Mouse (Mus musculus): Measurements from ENCODE around the gene Cyfip2. TPM values are rescaled to one million over a fixed set of nuclear protein-coding genes. Genes with fewer than 3 reads are reported as not detected.
"Not testable (repeated sequence)": the region's sequence is repeated elsewhere in the genome, so short reads cannot be mapped to it uniquely, and the experiment has no call there.

Cyfip2 gene
- polyA plus RNA-seq, 1 experiment from 2014 or later, result 7.8 TPM

DNA sequence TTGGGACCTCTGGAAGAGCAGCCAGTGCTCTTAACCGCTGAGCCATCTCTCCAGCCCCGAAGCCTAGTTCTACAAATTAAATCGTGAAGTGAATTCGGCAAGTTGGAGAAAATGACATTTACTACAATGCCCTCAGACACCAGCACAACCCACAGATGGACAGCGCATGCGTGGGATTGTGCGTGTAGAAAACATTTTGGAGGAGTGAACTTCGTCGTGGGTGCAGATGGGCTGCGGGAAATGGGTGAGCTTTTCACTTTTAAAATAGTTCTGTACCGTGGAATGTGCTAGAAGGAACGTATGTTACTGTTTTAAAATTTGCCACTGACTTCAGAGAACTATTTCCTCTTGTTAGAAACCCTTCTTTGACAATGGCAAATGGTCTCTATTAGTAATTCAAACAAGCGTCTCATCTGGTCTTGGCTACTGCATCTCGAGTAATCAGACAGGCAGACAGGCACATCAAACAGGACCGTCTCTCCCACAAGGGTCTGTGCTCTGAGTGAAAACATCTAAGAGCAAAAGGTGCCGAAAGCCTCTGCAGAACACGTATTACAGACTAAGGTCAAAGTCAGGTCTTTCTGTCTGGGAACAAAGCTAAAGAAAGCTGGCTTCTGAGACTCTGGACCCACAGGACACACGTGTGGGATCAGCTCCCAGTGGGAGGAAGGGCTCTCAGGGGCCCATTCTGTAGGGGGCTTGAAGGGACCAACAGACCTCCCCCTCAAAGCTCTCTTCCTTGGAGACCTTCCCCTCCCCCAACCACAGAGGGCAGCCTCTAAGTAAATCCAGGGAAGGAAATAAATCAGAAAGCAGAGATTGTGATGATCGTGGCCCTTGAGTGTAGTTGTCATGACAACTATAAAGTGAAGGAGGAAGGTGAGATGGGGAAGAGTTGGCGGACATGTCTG, 110.8 kb downstream of the Cyfip2 start:
- WGBS, result 41% methylated on average over 20 of the region's 20 CpGs
- H3K27ac ChIP-seq, result peak overlapping the region; percentile 51
- H3K27me3 ChIP-seq, result no peaks in the 10 kb centered on the region
- H3K4me1 ChIP-seq, result peaks cover 18% of the 10 kb centered on the region
- H3K9ac ChIP-seq, result no peak overlapping the region
- H3K36me3 ChIP-seq, result no peaks in the 10 kb centered on the region
- H3K9me3 ChIP-seq, result no peaks in the 10 kb centered on the region
- H3K4me3 ChIP-seq, result no peak overlapping the region
- peak overlapping the region; percentile 27 for H3K4me2 ChIP-seq
- no peak for ATAC-seq (ENCODE audit: borderline replicate concordance, extremely low read depth, low FRiP score, low TSS enrichment)

DNA sequence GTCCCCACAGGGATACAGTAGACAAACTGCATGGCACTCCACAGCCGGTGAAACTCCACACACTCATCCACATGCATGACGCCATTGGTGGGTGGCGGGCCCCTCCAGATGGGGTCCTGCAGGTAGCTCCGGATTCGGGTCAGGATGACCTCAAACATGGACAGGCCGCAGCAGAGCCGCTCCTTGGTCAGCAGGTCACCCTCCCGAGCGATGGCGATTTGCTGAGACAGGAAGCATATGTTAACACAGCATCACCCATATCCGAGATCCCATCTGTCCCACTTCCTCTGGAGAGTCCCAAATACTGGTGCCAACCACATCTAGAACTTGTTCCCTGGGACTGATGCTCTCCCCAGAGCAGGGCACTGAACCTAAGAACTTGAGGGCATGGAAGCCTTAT, 112.0 kb downstream of the Cyfip2 start:
- Histone ChIP-seq H3K4me3 (no peak overlapping the region), H3K4me1 (peaks cover 14% of the 10 kb centered on the region), H3K36me3 (no peaks in the 10 kb centered on the region), H3K4me2 (no peak overlapping the region), H3K27me3 (no peaks in the 10 kb centered on the region), H3K9ac (no peak overlapping the region), H3K9me3 (no peaks in the 10 kb centered on the region), H3K27ac (no peak overlapping the region)
- no peak for ATAC-seq (ENCODE audit: borderline replicate concordance, extremely low read depth, low FRiP score, low TSS enrichment)
- 75% methylated on average over 11 of the region's 11 CpGs for WGBS

DNA sequence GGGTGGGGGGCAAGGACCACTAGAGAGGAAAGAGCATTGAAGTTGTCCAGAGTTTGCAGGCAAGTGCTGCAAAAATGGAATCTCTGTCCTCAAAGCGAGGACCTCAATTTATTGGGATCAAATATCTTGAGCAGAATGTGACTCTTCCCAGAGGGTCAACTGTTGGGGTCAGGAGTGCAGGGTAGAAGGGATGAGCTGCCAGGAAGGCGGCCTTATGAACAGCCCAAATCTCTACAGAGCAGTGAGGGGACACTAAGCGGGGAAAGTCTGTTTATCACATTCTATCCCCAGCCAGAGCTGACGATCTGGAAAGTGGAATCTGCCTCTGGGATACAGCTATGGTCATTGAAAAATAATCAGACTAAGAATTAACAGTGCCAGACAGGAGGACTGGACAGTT, 118.5 kb downstream of the Cyfip2 start:
- Histone ChIP-seq H3K9ac (no peak overlapping the region), H3K9me3 (no peaks in the 10 kb centered on the region), H3K4me1 (no peaks in the 10 kb centered on the region), H3K27me3 (no peaks in the 10 kb centered on the region), H3K4me3 (no peak overlapping the region), H3K27ac (no peak overlapping the region), H3K4me2 (no peak overlapping the region), H3K36me3 (no peaks in the 10 kb centered on the region)
- 55% methylated on average over 4 of the region's 4 CpGs for WGBS
- no peak for ATAC-seq (ENCODE audit: borderline replicate concordance, extremely low read depth, low FRiP score, low TSS enrichment)

DNA sequence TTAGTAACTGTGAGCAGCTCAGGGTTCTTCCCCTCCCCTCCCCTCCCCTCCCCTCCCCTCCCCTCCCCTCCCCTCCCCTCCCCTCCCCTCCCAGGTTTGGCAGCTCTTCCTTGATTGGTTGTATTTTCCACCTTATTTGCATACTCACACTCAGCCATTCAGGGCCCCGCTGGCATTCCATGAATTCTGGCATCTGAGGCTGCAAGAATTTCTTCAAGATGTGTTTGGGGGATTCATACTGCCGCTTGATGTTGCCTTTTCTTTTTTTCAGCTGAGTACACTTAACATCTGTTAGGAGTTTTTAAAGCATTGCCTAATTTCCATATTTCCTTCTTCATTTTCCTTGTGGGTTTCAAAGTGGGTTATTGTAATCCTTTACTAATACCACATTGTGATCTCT, 124.4 kb downstream of the Cyfip2 start:
- 52% methylated on average over 2 of the region's 2 CpGs for WGBS
- no peak overlapping the region for H3K9ac ChIP-seq
- H3K27me3 ChIP-seq, result no peaks in the 10 kb centered on the region
- 0 out of 2 replicates have a peak, but pooled peaks cover 2% of the 10 kb centered on the region for H3K4me1 ChIP-seq
- H3K4me3 ChIP-seq, result no peak overlapping the region
- H3K9me3 ChIP-seq, result no peaks in the 10 kb centered on the region
- ATAC-seq (ENCODE audit: borderline replicate concordance, extremely low read depth, low FRiP score, low TSS enrichment), result no peak
- H3K27ac ChIP-seq, result no peak overlapping the region
- H3K36me3 ChIP-seq, result no peaks in the 10 kb centered on the region
- H3K4me2 ChIP-seq, result no peak overlapping the region

DNA sequence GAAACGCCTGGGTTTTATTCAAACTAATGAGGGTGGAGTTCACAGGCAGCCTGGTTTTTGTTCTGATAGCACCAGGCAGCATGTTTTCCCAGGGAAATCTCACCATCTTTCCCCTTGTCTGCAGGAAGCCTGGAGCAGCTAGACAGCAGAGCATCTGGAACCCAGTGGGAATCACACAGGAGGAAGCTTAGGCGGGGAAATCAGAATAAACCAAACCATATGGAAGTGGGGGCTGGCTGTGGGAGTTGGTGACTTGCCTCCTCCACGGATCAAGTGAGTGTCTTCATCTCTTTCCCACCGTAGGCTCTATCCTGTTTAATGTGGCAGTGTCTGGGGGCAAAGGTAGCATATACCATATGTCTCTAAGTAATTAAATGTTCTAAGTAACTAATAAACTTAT, 127.2 kb downstream of the Cyfip2 start:
- H3K27ac ChIP-seq, result no peak overlapping the region
- no peak overlapping the region for H3K4me2 ChIP-seq
- H3K4me3 ChIP-seq, result no peak overlapping the region
- H3K9me3 ChIP-seq, result no peaks in the 10 kb centered on the region
- no peaks in the 10 kb centered on the region for H3K36me3 ChIP-seq
- 25% methylated on average over 4 of the region's 4 CpGs for WGBS
- no peaks in the 10 kb centered on the region for H3K27me3 ChIP-seq
- 0 out of 2 replicates have a peak, but pooled peaks cover 2% of the 10 kb centered on the region for H3K4me1 ChIP-seq
- no peak overlapping the region for H3K9ac ChIP-seq
- ATAC-seq (ENCODE audit: borderline replicate concordance, extremely low read depth, low FRiP score, low TSS enrichment), result no peak

DNA sequence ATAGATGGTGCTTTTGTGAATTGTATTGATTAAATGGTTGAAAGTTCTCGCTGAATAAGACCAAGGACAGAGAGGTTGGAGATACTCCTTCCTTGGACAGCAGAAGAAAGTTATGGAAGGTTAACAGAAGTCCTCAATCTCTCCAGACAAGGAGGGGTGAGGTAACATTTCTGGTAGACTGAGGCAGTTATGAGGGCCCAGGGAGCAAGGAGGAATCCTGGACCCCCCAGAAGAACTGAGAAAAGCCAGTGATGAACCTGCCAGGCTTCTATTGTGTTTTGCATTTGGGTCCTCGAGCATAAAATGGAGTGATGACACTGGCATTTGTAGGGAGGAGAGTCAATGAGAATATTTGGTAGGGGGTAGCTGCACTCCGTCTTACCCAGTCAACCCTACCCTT, 127.7 kb downstream of the Cyfip2 start:
- ATAC-seq (ENCODE audit: borderline replicate concordance, extremely low read depth, low FRiP score, low TSS enrichment), result no peak
- Histone ChIP-seq H3K9me3 (no peaks in the 10 kb centered on the region), H3K4me1 (0 out of 2 replicates have a peak, but pooled peaks cover 2% of the 10 kb centered on the region), H3K36me3 (no peaks in the 10 kb centered on the region), H3K27ac (no peak overlapping the region), H3K9ac (no peak overlapping the region), H3K4me3 (no peak overlapping the region), H3K27me3 (no peaks in the 10 kb centered on the region), H3K4me2 (no peak overlapping the region)
- 80% methylated on average over 3 of the region's 3 CpGs for WGBS

DNA sequence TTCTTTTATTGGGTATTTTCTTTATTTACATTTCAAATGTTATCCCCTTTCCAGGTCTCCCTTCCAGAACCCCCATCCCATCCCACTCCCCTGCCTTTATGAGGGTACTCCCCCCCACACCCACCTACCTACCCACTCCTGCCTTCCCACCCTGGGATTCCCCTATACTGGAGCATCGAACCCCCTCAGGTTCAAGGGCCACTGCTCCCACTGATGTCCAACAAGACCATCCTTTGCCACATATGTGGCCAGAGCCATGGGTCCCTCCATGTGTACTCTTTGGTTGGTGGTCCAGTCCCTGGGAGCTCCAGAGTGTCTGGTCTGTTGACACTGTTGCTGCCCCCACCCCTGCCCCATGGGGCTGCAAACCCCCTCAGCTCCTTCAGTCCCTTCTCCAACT, 130.6 kb downstream of the Cyfip2 start:
- not testable (repeated sequence) for H3K27ac ChIP-seq; H3K4me2 ChIP-seq; H3K9me3 ChIP-seq; ATAC-seq (ENCODE audit: borderline replicate concordance, extremely low read depth, low FRiP score, low TSS enrichment); H3K27me3 ChIP-seq; H3K9ac ChIP-seq; H3K4me1 ChIP-seq; H3K4me3 ChIP-seq; H3K36me3 ChIP-seq
- 81% methylated on average over 1 of the region's 1 CpGs for WGBS

DNA sequence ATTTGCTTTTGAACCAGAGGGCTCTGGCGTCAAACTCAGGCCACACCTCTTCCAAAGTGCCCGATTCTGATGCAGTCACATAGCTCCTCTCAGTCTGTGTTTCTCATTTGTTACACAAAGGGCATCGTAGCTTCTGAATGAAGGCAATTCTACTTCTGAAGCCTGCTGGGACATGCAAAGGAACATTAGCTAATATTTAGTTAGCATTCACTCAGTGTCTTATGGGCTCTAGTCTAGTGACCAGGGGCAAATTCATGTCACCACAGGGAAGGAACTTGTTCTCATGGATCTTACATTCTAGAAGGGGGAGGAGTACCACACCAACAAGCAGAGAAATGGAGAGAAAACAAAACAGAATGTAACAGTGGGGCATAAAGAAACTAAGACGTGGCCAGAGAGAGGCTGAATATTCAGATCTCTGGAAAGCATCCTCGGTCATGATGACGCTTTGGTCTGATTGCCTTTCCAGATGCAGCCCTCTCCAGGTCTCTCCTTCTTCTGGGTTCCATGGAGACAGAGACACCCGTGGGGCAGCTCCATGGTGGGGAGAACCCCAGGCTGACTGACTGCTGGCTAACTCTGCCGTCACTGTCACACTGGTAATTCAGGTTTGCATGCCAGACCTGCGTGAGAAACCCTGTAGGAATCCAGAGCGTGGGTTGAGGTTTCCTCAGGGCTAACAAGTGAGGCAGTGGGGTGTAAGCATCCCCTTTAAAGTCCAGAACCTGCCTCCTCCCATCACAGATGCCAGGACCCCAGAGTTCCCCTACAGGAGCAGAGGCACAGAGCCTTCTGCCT, 135.2 kb downstream of the Cyfip2 start:
- no peak overlapping the region for H3K4me3 ChIP-seq
- no peaks in the 10 kb centered on the region for H3K27me3 ChIP-seq
- no peak overlapping the region for H3K4me2 ChIP-seq
- no peaks in the 10 kb centered on the region for H3K4me1 ChIP-seq
- ATAC-seq (ENCODE audit: borderline replicate concordance, extremely low read depth, low FRiP score, low TSS enrichment), result no peak
- no peak overlapping the region for H3K27ac ChIP-seq
- no peaks in the 10 kb centered on the region for H3K9me3 ChIP-seq
- WGBS, result 70% methylated on average over 10 of the region's 10 CpGs
- H3K36me3 ChIP-seq, result no peaks in the 10 kb centered on the region
- no peak overlapping the region for H3K9ac ChIP-seq

DNA sequence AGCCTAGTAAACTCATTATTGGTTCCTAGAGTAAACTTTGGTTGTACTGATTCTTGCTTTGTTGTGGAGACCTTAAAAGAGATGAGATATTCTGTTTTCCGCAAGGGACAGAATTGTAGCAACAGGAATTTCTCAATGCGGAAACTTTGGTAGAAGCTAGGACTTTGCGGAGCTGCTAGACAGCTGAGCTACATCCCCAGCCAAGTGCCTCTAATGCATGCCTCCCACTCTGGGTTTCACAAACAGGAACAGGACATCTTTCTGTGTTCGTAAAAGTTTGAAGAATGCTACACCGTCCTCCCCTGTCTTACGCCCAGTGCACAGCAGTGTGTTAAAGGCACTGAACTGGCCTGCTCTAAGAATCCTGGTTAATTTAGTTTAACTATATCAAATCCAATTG, 136.5 kb downstream of the Cyfip2 start:
- whole genome bisulfite sequencing, result 85% methylated on average over 6 of the region's 6 CpGs

DNA sequence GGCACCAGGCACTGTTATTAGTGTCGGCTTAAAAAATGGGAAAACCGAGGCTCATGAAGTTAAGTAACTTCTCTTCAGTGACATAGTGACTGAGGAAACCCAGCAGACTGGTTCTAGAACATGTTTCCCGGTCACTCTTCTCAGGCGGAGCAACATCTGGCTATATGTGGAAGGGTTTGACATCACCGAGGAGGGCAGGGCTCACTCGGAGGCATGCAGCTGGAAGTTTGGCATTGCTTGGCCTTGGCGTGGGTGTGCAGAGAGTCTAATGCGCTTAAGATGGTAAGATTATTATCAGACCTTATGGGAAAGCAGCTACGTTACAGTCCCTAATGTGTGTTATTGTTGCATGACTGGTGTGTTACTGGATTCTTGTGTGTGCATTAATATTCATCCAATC, 140.5 kb downstream of the Cyfip2 start:
- H3K36me3 ChIP-seq, result no peaks in the 10 kb centered on the region
- WGBS, result 82% methylated on average over 9 of the region's 9 CpGs
- H3K9ac ChIP-seq, result no peak overlapping the region
- no peak overlapping the region for H3K27ac ChIP-seq
- H3K9me3 ChIP-seq, result no peaks in the 10 kb centered on the region
- H3K4me3 ChIP-seq, result no peak overlapping the region
- H3K27me3 ChIP-seq, result 0 out of 2 replicates have a peak, but pooled peaks cover 2% of the 10 kb centered on the region
- H3K4me2 ChIP-seq, result no peak overlapping the region
- no peak for ATAC-seq (ENCODE audit: borderline replicate concordance, extremely low read depth, low FRiP score, low TSS enrichment)
- H3K4me1 ChIP-seq, result no peaks in the 10 kb centered on the region

More for the DNA sequence above, 136.5 kb downstream of the Cyfip2 start:
- Histone ChIP-seq H3K27ac (no peak overlapping the region), H3K4me3 (no peak overlapping the region), H3K9me3 (no peaks in the 10 kb centered on the region), H3K4me2 (no peak overlapping the region), H3K36me3 (no peaks in the 10 kb centered on the region), H3K27me3 (no peaks in the 10 kb centered on the region), H3K9ac (no peak overlapping the region), H3K4me1 (no peaks in the 10 kb centered on the region)
- no peak for ATAC-seq (ENCODE audit: borderline replicate concordance, extremely low read depth, low FRiP score, low TSS enrichment)

DNA sequence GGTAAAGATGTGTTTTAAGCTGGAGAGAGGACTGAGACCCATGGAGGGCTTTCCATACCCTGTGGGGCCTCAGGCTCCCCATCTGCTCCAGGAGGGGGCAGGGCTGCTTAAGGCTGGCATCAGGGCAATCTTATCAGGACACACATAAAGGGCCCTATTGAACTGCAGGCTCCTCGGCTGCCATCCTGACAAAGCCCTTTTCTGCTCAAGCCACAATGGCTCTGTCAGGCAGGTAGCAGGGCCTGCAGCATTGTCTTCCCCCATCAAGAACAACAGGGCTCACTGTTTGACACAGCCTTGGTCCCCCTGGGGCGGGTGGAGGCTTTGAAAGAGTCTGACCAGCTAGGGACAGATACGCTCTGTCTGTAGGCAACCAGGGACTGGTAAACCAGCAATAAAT, 142.8 kb downstream of the Cyfip2 start:
- Histone ChIP-seq H3K9ac (no peak overlapping the region), H3K4me2 (no peak overlapping the region), H3K27ac (no peak overlapping the region), H3K4me1 (0 out of 2 replicates have a peak, but pooled peaks cover 6% of the 10 kb centered on the region), H3K36me3 (no peaks in the 10 kb centered on the region), H3K27me3 (peaks cover 4% of the 10 kb centered on the region), H3K4me3 (no peak overlapping the region), H3K9me3 (no peaks in the 10 kb centered on the region)
- ATAC-seq (ENCODE audit: borderline replicate concordance, extremely low read depth, low FRiP score, low TSS enrichment), result no peak
- 74% methylated on average over 3 of the region's 3 CpGs for WGBS

DNA sequence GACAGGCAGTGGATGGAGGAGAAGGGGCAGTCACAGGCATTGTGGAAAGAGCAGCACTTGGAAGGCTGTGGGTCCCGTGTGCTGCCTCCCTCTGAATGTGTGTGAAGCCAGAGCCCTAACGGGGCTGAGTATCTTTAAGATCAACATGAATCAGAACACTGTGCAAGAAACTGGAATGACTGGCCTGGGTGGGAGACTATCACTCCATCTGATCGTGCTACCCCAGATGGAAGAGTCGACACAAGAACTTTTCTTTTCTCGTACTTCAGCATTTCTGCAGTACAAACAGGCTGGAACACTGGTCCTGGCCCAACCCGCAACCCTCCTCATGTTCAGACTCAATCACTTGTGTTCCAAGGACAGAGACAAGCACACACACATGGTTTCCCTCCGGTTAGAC, 144.2 kb downstream of the Cyfip2 start:
- no peak overlapping the region for H3K4me3 ChIP-seq
- no peak overlapping the region for H3K9ac ChIP-seq
- 73% methylated on average over 7 of the region's 7 CpGs for whole genome bisulfite sequencing
- no peak overlapping the region for H3K27ac ChIP-seq
- H3K36me3 ChIP-seq, result no peaks in the 10 kb centered on the region
- peaks cover 10% of the 10 kb centered on the region for H3K27me3 ChIP-seq
- H3K4me1 ChIP-seq, result 0 out of 2 replicates have a peak, but pooled peaks cover 6% of the 10 kb centered on the region
- no peak overlapping the region for H3K4me2 ChIP-seq
- no peak for ATAC-seq (ENCODE audit: borderline replicate concordance, extremely low read depth, low FRiP score, low TSS enrichment)
- H3K9me3 ChIP-seq, result no peaks in the 10 kb centered on the region
